Comparison of ENCODE assay signal across 23 mouse cellular contexts in the genomic region with DNA sequence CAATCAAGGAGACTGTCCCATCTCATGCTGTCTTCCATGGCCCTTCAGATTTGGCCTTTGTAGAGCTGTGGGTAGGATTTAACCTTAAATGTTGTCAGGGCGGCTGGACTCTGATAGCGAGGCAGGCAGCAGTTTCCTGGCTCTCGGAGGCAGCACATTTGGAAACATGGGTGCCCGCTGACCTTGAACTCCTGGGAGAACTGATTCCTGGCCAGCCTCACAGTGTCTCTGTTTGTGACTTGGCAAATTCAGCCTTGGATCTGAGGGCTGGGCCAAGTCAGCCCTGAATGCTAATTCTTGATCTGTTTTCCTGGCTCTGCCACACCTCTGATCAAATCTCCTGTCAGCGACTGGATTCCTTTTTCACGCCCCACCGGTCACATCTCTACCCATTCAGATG. TPM values are rescaled to one million over a fixed set of nuclear protein-coding genes. Genes with fewer than 3 reads are reported as not detected.
DNase-seq lines count a peak whose midpoint lies in the region; ATAC-seq and TF ChIP-seq lines count a peak whose summit lies in the region.
"Had no signal": no experiment of that assay in that cellular context is flagged by ENCODE, and none has a peak within 500 bp of the region (broad histone marks: within the 10 kb centered on the region; RNA-seq: fewer than 3 reads in every experiment).

No protein-coding gene starts in this region.

- no peaks in the 10 kb centered on the region; the same call in 1 of the 2 replicates for H3K9me3 ChIP-seq in liver, embryonic 12.5 days (replicated peaks)
- H3K9me3 ChIP-seq: embryonic facial prominence, embryonic 10.5 days; forebrain, embryonic 13.5 days; hindbrain, embryonic 12.5 days had no signal

- H3K36me3 ChIP-seq in liver, adult 2 months (ENCODE audit: control insufficient read depth, insufficient read depth, low read length), result no peaks in the 10 kb centered on the region
- no peaks in the 10 kb centered on the region for H3K36me3 ChIP-seq in liver, embryonic 12.5 days
- H3K36me3 ChIP-seq: embryonic facial prominence, embryonic 10.5 days; hindbrain, embryonic 12.5 days had no signal

- H3K27ac ChIP-seq in liver, adult 2 months (replicated peaks; ENCODE audit: insufficient read depth, low read depth, low read length), result 0 out of 2 replicates have a peak overlapping the region, but pooled peaks have one; percentile 34
- H3K27ac ChIP-seq in liver, embryonic 12.5 days, result no peak overlapping the region
- H3K27ac ChIP-seq: embryonic facial prominence, embryonic 10.5 days; forebrain, embryonic 13.5 days; gastrocnemius, adult 2 months; hindbrain, embryonic 12.5 days had no signal

- no peaks in the 10 kb centered on the region for H3K27me3 ChIP-seq in liver, adult 2 months (ENCODE audit: control insufficient read depth, insufficient read depth, low read length)
- peaks cover 9% of the 10 kb centered on the region for H3K27me3 ChIP-seq in liver, embryonic 12.5 days (replicated peaks)
- H3K27me3 ChIP-seq: CH12.LX; forebrain, embryonic 13.5 days; hindbrain, embryonic 12.5 days; Patski had no signal

- H3K4me3 ChIP-seq in liver, adult 2 months (ENCODE audit: insufficient read depth, low read depth, low read length), result no peak overlapping the region
- no peak overlapping the region for H3K4me3 ChIP-seq in liver, embryonic 12.5 days
- H3K4me3 ChIP-seq: embryonic facial prominence, embryonic 10.5 days; forebrain, embryonic 13.5 days; gastrocnemius, adult 2 months; hindbrain, embryonic 12.5 days had no signal

- 4% methylated on average over 7 of the region's 7 CpGs for WGBS in liver, adult 2 months
- WGBS in liver, embryonic 12.5 days (ENCODE audit: insufficient replicate concordance), result 51% methylated on average over 7 of the region's 7 CpGs

- ATAC-seq in liver, embryonic 12.5 days, result no peak
- ATAC-seq: forebrain, embryonic 13.5 days; forebrain, postnatal 0 days; hindbrain, embryonic 16.5 days; inflammation-experienced regulatory T-cells, adult 6 months; Patski had no signal

- TF ChIP-seq CTCF in liver, adult 2 months (IDR thresholded peaks at IDR 0.05; ENCODE audit: low read depth, low read length), result no peak

- H3K79me2 ChIP-seq in liver, adult 2 months (ENCODE audit: control insufficient read depth, insufficient read depth, low read length), result no peaks in the 10 kb centered on the region

- H3K4me2 ChIP-seq in liver, embryonic 12.5 days, result no peak overlapping the region
- H3K4me2 ChIP-seq: forebrain, embryonic 13.5 days; hindbrain, embryonic 12.5 days had no signal

- no peak for TF ChIP-seq POLR2A in liver, adult 2 months (IDR thresholded peaks at IDR 0.05; ENCODE audit: extremely low read depth, insufficient read depth, low read length)

- H3K4me1 ChIP-seq in liver, adult 2 months (ENCODE audit: control insufficient read depth, insufficient read depth, low read length), result peaks cover 5% of the 10 kb centered on the region; the same call in 1 of the 2 replicates
- peaks cover 7% of the 10 kb centered on the region; the same call in 1 of the 2 replicates for H3K4me1 ChIP-seq in liver, embryonic 12.5 days
- H3K4me1 ChIP-seq: forebrain, embryonic 13.5 days; hindbrain, embryonic 12.5 days had no signal

- no peak overlapping the region for H3K9ac ChIP-seq in liver, adult 2 months (ENCODE audit: low read depth, low read length)
- H3K9ac ChIP-seq in liver, embryonic 12.5 days, result no peak overlapping the region
- H3K9ac ChIP-seq: forebrain, embryonic 13.5 days; forebrain, postnatal 0 days; hindbrain, embryonic 12.5 days had no signal

- peak; percentile 93 for DNase-seq in liver, adult 2 months (ENCODE audit: extremely low read depth, low read depth, low spot score)
- peak; percentile 87 for DNase-seq in adrenal gland, adult 2 months
- peak; percentile 83 for DNase-seq in adrenal gland, postnatal 14 days
- DNase-seq in testis, postnatal 10 days (ENCODE audit: low spot score), result peak; percentile 65
- no peak for DNase-seq in spleen, adult 12 weeks (ENCODE audit: low spot score)
- no peak for DNase-seq in natural killer cell, adult 2 months (ENCODE audit: low spot score in 2 of 2)
- DNase-seq: cerebellum, adult 18-20 months; forebrain, postnatal 0 days; gastrocnemius, adult 2 months; gastrocnemius, postnatal 25 days; heart, postnatal 10 days; heart, postnatal 4 days had no signal

RNA-seq across cellular contexts. Expression of gene Gm14214, which starts 6.7 kb away (rescaled TPM):
- total RNA-seq in liver, adult 2 months (2014; rRNA removed), result not detected in 2 replicates
- not detected in 2 replicates for polyA plus RNA-seq in liver, adult 2 months (2012; rRNA removed)
- not detected in 2 replicates for polyA plus RNA-seq in liver, embryonic 12.5 days (2016; fragmentation: Nextera tagmentation; extraction: Ambion mirVana)
- total RNA-seq in adrenal gland, adult 2 months (2021), result not detected
- polyA plus RNA-seq in adrenal gland, adult 2 months (2012; rRNA removed), result not detected in 2 replicates
- not detected in 2 replicates for total RNA-seq in adrenal gland, postnatal 14 days (2021)
- total RNA-seq: CH12.LX; forebrain, postnatal 0 days; gastrocnemius, adult 2 months; gastrocnemius, postnatal 25 days; granulocyte monocyte progenitor cell, adult 5-6 weeks; heart, postnatal 10 days; heart, postnatal 4 days had no signal
- polyA plus RNA-seq: embryonic facial prominence, embryonic 10.5 days; embryonic facial prominence, embryonic 14.5 days; forebrain, embryonic 13.5 days; forebrain, postnatal 0 days; heart, embryonic 14.5 days; hindbrain, embryonic 12.5 days; hindbrain, embryonic 16.5 days; inflammation-experienced regulatory T-cells, adult 6 months; Patski had no signal

RNA-seq across cellular contexts. Expression of gene Raly, which starts 14.4 kb away (rescaled TPM):
- 57.6 and 61.0 TPM in 2 replicates for total RNA-seq in liver, adult 2 months (2014; rRNA removed)
- 79.0 and 82.2 TPM in 2 replicates for polyA plus RNA-seq in liver, adult 2 months (2012; rRNA removed)
- polyA plus RNA-seq in liver, embryonic 12.5 days (2016; fragmentation: Nextera tagmentation; extraction: Ambion mirVana), result 29.6 and 37.1 TPM in 2 replicates
- 100 to 1,000 TPM; 193 to 201 TPM for total RNA-seq in adrenal gland, adult 2 months (2021)
- 295 and 306 TPM in 2 replicates for polyA plus RNA-seq in adrenal gland, adult 2 months (2012; rRNA removed)
- total RNA-seq in adrenal gland, postnatal 14 days (2021), result 189 and 194 TPM in 2 replicates

RNA-seq across cellular contexts. Expression of gene a, which starts 14.7 kb away (rescaled TPM):
- not detected in 2 replicates for total RNA-seq in liver, adult 2 months (2014; rRNA removed)
- not detected in 2 replicates for polyA plus RNA-seq in liver, adult 2 months (2012; rRNA removed)
- polyA plus RNA-seq in liver, embryonic 12.5 days (2016; fragmentation: Nextera tagmentation; extraction: Ambion mirVana), result 0.29 and 0.36 TPM in 2 replicates
- total RNA-seq in adrenal gland, adult 2 months (2021), result not detected
- polyA plus RNA-seq in adrenal gland, adult 2 months (2012; rRNA removed), result 0.58 TPM in 1 of 2 replicates, not detected in the other
- total RNA-seq in adrenal gland, postnatal 14 days (2021), result not detected in 2 replicates
- total RNA-seq: gastrocnemius, adult 2 months; gastrocnemius, postnatal 25 days; granulocyte monocyte progenitor cell, adult 5-6 weeks; heart, postnatal 10 days; heart, postnatal 4 days had no signal
- polyA plus RNA-seq: heart, embryonic 14.5 days; inflammation-experienced regulatory T-cells, adult 6 months; Patski had no signal

Comparison
In these comparisons a context has a peak if more than half of its experiments do, and no peak if none do; other contexts are left out.
1. DNase-seq: peak in liver, adult 2 months (single experiment), adrenal gland, adult 2 months (single experiment), adrenal gland, postnatal 14 days (single experiment) and testis, postnatal 10 days (single experiment); none in spleen, adult 12 weeks (single experiment) and natural killer cell, adult 2 months (0 of 2).